Mouse (Mus musculus) neural tube, embryonic 14.5 days (tissue): Measurements from ENCODE around the gene Slc7a1. TPM values are rescaled to one million over a fixed set of nuclear protein-coding genes. Genes with fewer than 3 reads are reported as not detected.

Experiments used
- ATAC-seq: fragments of 200-750 bp; cut with Nextera tagmentation; 2 replicates; pipeline ENCODE4 v1.8.0; 2017; ENCODE audit warnings: low read depth, mild to moderate bottlenecking, moderate TSS enrichment, moderate library complexity
- H3K27ac ChIP-seq: fragments of 300-500 bp; sonication (generic); 2 replicates; pipeline ENCODE4 v1.5.1; 2014; ENCODE audit warnings: low read depth, mild to moderate bottlenecking, control low read depth, low read length, moderate library complexity, mixed read lengths
- H3K27me3 ChIP-seq: fragments of 300-500 bp; sonication (generic); 2 replicates; pipeline ENCODE4 v1.6.1; 2014; ENCODE audit warnings: low read length; ENCODE audit not compliant: control insufficient read depth, insufficient read depth
- H3K36me3 ChIP-seq: fragments of 300-500 bp; sonication (generic); 2 replicates; pipeline ENCODE4 v1.6.1; 2014; ENCODE audit warnings: low read length, mixed read lengths; ENCODE audit not compliant: control insufficient read depth, insufficient read depth
- H3K4me1 ChIP-seq: fragments of 300-500 bp; sonication (generic); 2 replicates; pipeline ENCODE4 v1.6.1; 2014; ENCODE audit warnings: low read length; ENCODE audit not compliant: control insufficient read depth, insufficient read depth
- H3K4me2 ChIP-seq: fragments of 300-500 bp; sonication (generic); 2 replicates; pipeline ENCODE4 v1.6.1; 2014; ENCODE audit warnings: mild to moderate bottlenecking, low read depth, low read length, control low read depth
- H3K4me3 ChIP-seq: fragments of 300-500 bp; sonication (generic); 2 replicates; pipeline ENCODE4 v1.5.1; 2014; ENCODE audit warnings: low read depth, low read length, control low read depth, mixed read lengths
- H3K9ac ChIP-seq: fragments of 300-500 bp; sonication (generic); replicated peaks from 2 replicates; pipeline ENCODE4 v1.6.1; 2014; ENCODE audit warnings: low read depth, mild to moderate bottlenecking, control low read depth, low read length, mixed read lengths
- H3K9me3 ChIP-seq: fragments of 300-500 bp; sonication (generic); 2 replicates; pipeline ENCODE4 v1.6.1; 2016; ENCODE audit warnings: low read length; ENCODE audit not compliant: control insufficient read depth
- WGBS: fragments of 180-500 bp; shearing (Covaris S2); extraction: QIAGEN DNeasy Blood & Tissue Kit; methylation state at CpG from one replicate; pipeline ENCODE4 v1.1.7; 2014; 5-methylcytosine and 5-hydroxymethylcytosine counted together
- polyA plus RNA-seq: library from polyadenylated mRNA; unstranded; fragments of >200 nt; fragmentation: Nextera tagmentation; extraction: Ambion mirVana; gene quantifications from 2 replicates; pipeline ENCODE4 v1.2.1, GENCODE M21; 2014

Gene Slc7a1
- polyA plus RNA-seq, 1 experiment from 2014 or later: 50.0 TPM

GRCm38 (mm10) chr5:148377439-148378231 is 22.1 kb downstream of the Slc7a1 start:
- ATAC-seq: no peak

GRCm38 (mm10) chr5:148376358-148376757 is 23.3 kb downstream of the Slc7a1 start:
- ATAC-seq: no peak
- WGBS: 97% methylated on average over 8 of the region's 8 CpGs
- no peaks in the 10 kb centered on the region for H3K27me3 ChIP-seq
- H3K27ac ChIP-seq: no peak overlapping the region
- no peaks in the 10 kb centered on the region for H3K4me1 ChIP-seq
- H3K9ac ChIP-seq: no peak overlapping the region
- no peak overlapping the region for H3K4me3 ChIP-seq
- no peaks in the 10 kb centered on the region for H3K36me3 ChIP-seq
- H3K4me2 ChIP-seq: no peak overlapping the region
- no peaks in the 10 kb centered on the region for H3K9me3 ChIP-seq

More at GRCm38 (mm10) chr5:148377439-148378231, 22.1 kb downstream of the Slc7a1 start:
- Histone ChIP-seq H3K27ac (no peak overlapping the region), H3K27me3 (no peaks in the 10 kb centered on the region), H3K9me3 (no peaks in the 10 kb centered on the region), H3K4me3 (no peak overlapping the region), H3K9ac (no peak overlapping the region), H3K4me2 (no peak overlapping the region), H3K4me1 (no peaks in the 10 kb centered on the region), H3K36me3 (no peaks in the 10 kb centered on the region)
- WGBS: 91% methylated on average over 17 of the region's 17 CpGs

GRCm38 (mm10) chr5:148375480-148375879 is 24.2 kb downstream of the Slc7a1 start:
- Histone ChIP-seq H3K4me3 (no peak overlapping the region), H3K4me1 (no peaks in the 10 kb centered on the region), H3K4me2 (no peak overlapping the region), H3K9me3 (no peaks in the 10 kb centered on the region), H3K9ac (no peak overlapping the region), H3K27me3 (no peaks in the 10 kb centered on the region), H3K27ac (no peak overlapping the region), H3K36me3 (no peaks in the 10 kb centered on the region)
- ATAC-seq: no peak
- whole genome bisulfite sequencing: 78% methylated on average over 12 of the region's 12 CpGs

- Histone ChIP-seq H3K27me3 (no peaks in the 10 kb centered on the region), H3K4me2 (no peak overlapping the region), H3K4me3 (no peak overlapping the region), H3K36me3 (no peaks in the 10 kb centered on the region), H3K9me3 (no peaks in the 10 kb centered on the region), H3K4me1 (no peaks in the 10 kb centered on the region), H3K9ac (no peak overlapping the region), H3K27ac (no peak overlapping the region)
- ATAC-seq: no peak
- 90% methylated on average over 9 of the region's 9 CpGs for WGBS
Observed at GRCm38 (mm10) chr5:148373092-148373685, 26.5 kb downstream of the Slc7a1 start.

GRCm38 (mm10) chr5:148372005-148372917 is 27.4 kb downstream of the Slc7a1 start:
- no peak for ATAC-seq
- 93% methylated on average over 12 of the region's 12 CpGs for WGBS

GRCm38 (mm10) chr5:148371375-148371774 is 28.3 kb downstream of the Slc7a1 start:
- Histone ChIP-seq H3K9me3 (no peaks in the 10 kb centered on the region), H3K36me3 (no peaks in the 10 kb centered on the region), H3K4me3 (no peak overlapping the region), H3K27me3 (no peaks in the 10 kb centered on the region), H3K4me2 (no peak overlapping the region), H3K27ac (no peak overlapping the region), H3K9ac (no peak overlapping the region), H3K4me1 (no peaks in the 10 kb centered on the region)
- no peak for ATAC-seq
- WGBS: 92% methylated on average over 9 of the region's 9 CpGs

More at GRCm38 (mm10) chr5:148372005-148372917, 27.4 kb downstream of the Slc7a1 start:
- Histone ChIP-seq H3K9me3 (no peaks in the 10 kb centered on the region), H3K4me2 (no peak overlapping the region), H3K4me3 (no peak overlapping the region), H3K36me3 (no peaks in the 10 kb centered on the region), H3K27ac (no peak overlapping the region), H3K9ac (no peak overlapping the region), H3K27me3 (no peaks in the 10 kb centered on the region), H3K4me1 (no peaks in the 10 kb centered on the region)

GRCm38 (mm10) chr5:148370624-148371023 is 29.1 kb downstream of the Slc7a1 start:
- Histone ChIP-seq H3K27ac (no peak overlapping the region), H3K9me3 (no peaks in the 10 kb centered on the region), H3K9ac (no peak overlapping the region), H3K27me3 (no peaks in the 10 kb centered on the region), H3K4me1 (no peaks in the 10 kb centered on the region), H3K4me3 (no peak overlapping the region), H3K36me3 (no peaks in the 10 kb centered on the region), H3K4me2 (no peak overlapping the region)
- no peak for ATAC-seq
- WGBS: 93% methylated on average over 1 of the region's 1 CpGs

GRCm38 (mm10) chr5:148369178-148369577 is 30.5 kb downstream of the Slc7a1 start:
- H3K9ac ChIP-seq: no peak overlapping the region
- no peak overlapping the region for H3K4me3 ChIP-seq
- H3K9me3 ChIP-seq: no peaks in the 10 kb centered on the region
- H3K4me1 ChIP-seq: no peaks in the 10 kb centered on the region
- no peak overlapping the region for H3K4me2 ChIP-seq
- no peak for ATAC-seq
- H3K27me3 ChIP-seq: no peaks in the 10 kb centered on the region
- H3K36me3 ChIP-seq: no peaks in the 10 kb centered on the region
- H3K27ac ChIP-seq: no peak overlapping the region
- WGBS: 95% methylated on average over 3 of the region's 3 CpGs
